Mouse (Mus musculus) intestine, embryonic 16.5 days (tissue): ENCODE data around the gene Tmem209. TPM values are rescaled to one million over a fixed set of nuclear protein-coding genes. Genes with fewer than 3 reads are reported as not detected.

Experiments used
- ATAC-seq: fragments of 200-750 bp; cut with Nextera tagmentation; 2 replicates; pipeline ENCODE4 v1.8.0; 2017; ENCODE audit warnings: moderate TSS enrichment, moderate library complexity
- H3K27ac ChIP-seq: fragments of 300-500 bp; sonication (generic); 2 replicates; pipeline ENCODE4 v1.5.1; 2014; ENCODE audit warnings: mild to moderate bottlenecking, low read length
- H3K27me3 ChIP-seq: fragments of 300-500 bp; sonication (generic); replicated peaks from 2 replicates; pipeline ENCODE4 v1.6.1; 2014; ENCODE audit warnings: low read length, control low read depth, mixed read lengths; ENCODE audit not compliant: control insufficient read depth, insufficient read depth
- H3K36me3 ChIP-seq: fragments of 300-500 bp; sonication (generic); 2 replicates; pipeline ENCODE4 v1.6.1; 2014; ENCODE audit warnings: low read length, control low read depth; ENCODE audit not compliant: control insufficient read depth, insufficient read depth
- H3K4me1 ChIP-seq: fragments of 300-500 bp; sonication (generic); 2 replicates; pipeline ENCODE4 v1.6.1; 2014; ENCODE audit warnings: low read length, control low read depth, mixed read lengths; ENCODE audit not compliant: control insufficient read depth, insufficient read depth
- H3K4me2 ChIP-seq: fragments of 300-500 bp; sonication (generic); 2 replicates; pipeline ENCODE4 v1.6.1; 2014; ENCODE audit warnings: low read depth, low read length, control low read depth
- H3K4me3 ChIP-seq: fragments of 300-500 bp; sonication (generic); 2 replicates; pipeline ENCODE4 v1.5.1; 2014; ENCODE audit warnings: mild to moderate bottlenecking, low read length
- H3K9ac ChIP-seq: fragments of 300-500 bp; sonication (generic); 2 replicates; pipeline ENCODE4 v1.6.1; 2014; ENCODE audit warnings: low read depth, low read length
- H3K9me3 ChIP-seq: fragments of 300-500 bp; sonication (generic); 2 replicates; pipeline ENCODE4 v1.6.1; 2016; ENCODE audit warnings: low read length, control low read depth; ENCODE audit not compliant: control insufficient read depth
- WGBS: fragments of 180-500 bp; shearing (Covaris S2); extraction: QIAGEN DNeasy Blood & Tissue Kit; methylation state at CpG from one replicate; pipeline ENCODE4 v1.1.7; 2014; 5-methylcytosine and 5-hydroxymethylcytosine counted together
- polyA plus RNA-seq: library from polyadenylated mRNA; unstranded; fragments of >200 nt; fragmentation: Nextera tagmentation; extraction: Ambion mirVana; gene quantifications from 2 replicates; pipeline ENCODE4 v1.2.1, GENCODE M21; 2015

The Tmem209 gene
- polyA plus RNA-seq, 1 experiment from 2014 or later, result 34.0 TPM

- H3K9ac ChIP-seq, result no peak overlapping the region
- 86% methylated on average over 7 of the region's 7 CpGs for whole genome bisulfite sequencing
- no peaks in the 10 kb centered on the region for H3K9me3 ChIP-seq
- ATAC-seq, result no peak
- peaks cover 13% of the 10 kb centered on the region for H3K4me1 ChIP-seq
- H3K27ac ChIP-seq, result no peak overlapping the region
- H3K4me3 ChIP-seq, result no peak overlapping the region
- H3K4me2 ChIP-seq, result no peak overlapping the region
- H3K36me3 ChIP-seq, result no peaks in the 10 kb centered on the region
- no peaks in the 10 kb centered on the region for H3K27me3 ChIP-seq
Observed at GRCm38 (mm10) chr6:30550496-30551192, 41.1 kb upstream of the Tmem209 start.

DNA sequence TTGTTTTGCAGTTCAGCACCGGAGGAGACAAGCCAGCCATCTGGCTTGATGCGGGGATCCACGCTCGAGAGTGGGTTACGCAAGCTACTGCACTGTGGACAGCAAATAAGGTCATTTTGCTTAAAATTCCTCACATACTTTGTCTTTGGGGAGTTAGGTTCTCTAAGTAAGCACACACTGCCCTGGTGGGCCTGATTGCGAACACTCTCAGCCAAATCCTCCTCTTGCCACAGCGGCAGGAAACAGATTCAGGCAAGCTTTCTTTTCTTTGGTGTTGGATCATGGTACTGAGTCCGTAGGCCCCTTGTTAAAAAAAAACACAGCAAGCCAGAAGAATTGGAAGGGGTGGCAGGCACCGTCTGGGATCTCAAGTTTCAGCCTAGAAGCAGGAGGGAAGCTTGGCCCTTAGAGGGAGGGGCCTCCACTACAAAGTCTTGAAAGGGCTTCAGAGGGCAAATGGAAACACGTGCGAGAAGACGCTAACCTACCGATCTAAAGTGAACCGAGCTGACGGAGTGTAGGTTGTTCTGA lies 39.7 kb upstream of the Tmem209 start:
- 33% methylated on average over 15 of the region's 15 CpGs for WGBS
- H3K36me3 ChIP-seq, result no peaks in the 10 kb centered on the region
- no peak for ATAC-seq

DNA sequence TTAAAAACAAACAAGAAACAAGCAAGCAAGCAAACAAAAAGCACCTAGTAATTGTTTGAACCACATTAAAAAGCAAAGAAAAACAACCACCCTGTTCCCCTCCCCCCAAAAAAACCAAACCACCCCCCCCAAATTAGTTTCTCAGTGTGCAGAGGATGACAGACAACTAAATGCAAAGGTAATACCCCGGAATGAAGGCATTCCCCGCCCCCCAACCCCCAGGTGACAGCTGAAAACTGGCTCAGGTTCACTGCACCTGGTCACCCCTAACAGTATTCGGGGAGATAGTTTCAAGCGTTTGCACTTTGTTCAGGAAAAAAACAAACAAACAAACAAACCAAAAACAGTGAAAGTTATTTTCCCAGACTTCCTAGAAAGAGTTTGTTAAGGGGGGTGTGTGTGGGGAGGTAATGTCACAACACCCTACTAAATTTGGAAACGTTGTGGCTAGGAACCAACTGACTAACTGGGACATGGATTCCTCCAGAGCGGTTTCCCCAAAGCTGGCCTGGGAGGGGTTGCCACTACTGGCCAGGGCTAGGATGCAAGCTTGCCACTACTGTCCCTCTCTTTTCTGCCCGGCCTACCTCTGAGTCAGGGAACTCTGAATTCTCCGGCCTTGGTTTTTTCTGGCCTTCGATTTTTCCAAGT lies 38.2 kb upstream of the Tmem209 start:
- Histone ChIP-seq H3K4me2 (peak overlapping the region; percentile 55; the same call in 1 of the 2 replicates), H3K4me1 (peaks cover 21% of the 10 kb centered on the region), H3K27ac (peak overlapping the region; percentile 49), H3K9ac (no peak overlapping the region), H3K27me3 (no peaks in the 10 kb centered on the region), H3K36me3 (no peaks in the 10 kb centered on the region), H3K9me3 (no peaks in the 10 kb centered on the region), H3K4me3 (no peak overlapping the region)
- 39% methylated on average over 9 of the region's 9 CpGs for WGBS
- ATAC-seq, result no peak

More for the DNA sequence above, 39.7 kb upstream of the Tmem209 start:
- Histone ChIP-seq H3K4me1 (peaks cover 13% of the 10 kb centered on the region), H3K4me2 (no peak overlapping the region), H3K27ac (peak overlapping the region; percentile 59; the same call in 1 of the 2 replicates), H3K4me3 (no peak overlapping the region), H3K9ac (no peak overlapping the region), H3K9me3 (no peaks in the 10 kb centered on the region), H3K27me3 (no peaks in the 10 kb centered on the region)

- H3K4me3 ChIP-seq, result peak overlapping the region; percentile 29
- H3K9ac ChIP-seq, result peak overlapping the region; percentile 48; the same call in 1 of the 2 replicates
- no peaks in the 10 kb centered on the region for H3K9me3 ChIP-seq
- ATAC-seq, result 0 out of 2 replicates have a peak, but pooled peaks have one; percentile 36
- H3K4me2 ChIP-seq, result peak overlapping the region; percentile 55
- H3K27ac ChIP-seq, result peak overlapping the region; percentile 53
- H3K4me1 ChIP-seq, result peaks cover 18% of the 10 kb centered on the region
- WGBS, result 2% methylated on average over 16 of the region's 17 CpGs
- no peaks in the 10 kb centered on the region for H3K36me3 ChIP-seq
- H3K27me3 ChIP-seq, result no peaks in the 10 kb centered on the region
Observed at GRCm38 (mm10) chr6:30547274-30547645, 37.7 kb upstream of the Tmem209 start.

GRCm38 (mm10) chr6:30546571-30547273 lies 37.1 kb upstream of the Tmem209 start:
- peak overlapping the region; percentile 48 for H3K9ac ChIP-seq
- H3K9me3 ChIP-seq, result no peaks in the 10 kb centered on the region
- no peaks in the 10 kb centered on the region for H3K27me3 ChIP-seq
- ATAC-seq, result peak; percentile 41; the same call in 1 of the 2 replicates
- H3K36me3 ChIP-seq, result no peaks in the 10 kb centered on the region
- peak overlapping the region; percentile 29 for H3K4me3 ChIP-seq
- 13% methylated on average over 17 of the region's 17 CpGs for WGBS
- peak overlapping the region; percentile 53 for H3K27ac ChIP-seq
- peaks cover 18% of the 10 kb centered on the region for H3K4me1 ChIP-seq
- H3K4me2 ChIP-seq, result peak overlapping the region; percentile 55

- H3K4me1 ChIP-seq, result peaks cover 25% of the 10 kb centered on the region
- 76% methylated on average over 7 of the region's 7 CpGs for WGBS
- no peak overlapping the region for H3K9ac ChIP-seq
- H3K4me2 ChIP-seq, result no peak overlapping the region
- no peak for ATAC-seq
- H3K27ac ChIP-seq, result no peak overlapping the region
- H3K9me3 ChIP-seq, result no peaks in the 10 kb centered on the region
- H3K4me3 ChIP-seq, result no peak overlapping the region
- no peaks in the 10 kb centered on the region for H3K36me3 ChIP-seq
- H3K27me3 ChIP-seq, result no peaks in the 10 kb centered on the region
Observed at GRCm38 (mm10) chr6:30545689-30546088, 36.1 kb upstream of the Tmem209 start.

GRCm38 (mm10) chr6:30543851-30544250 lies 34.3 kb upstream of the Tmem209 start:
- Histone ChIP-seq H3K9me3 (no peaks in the 10 kb centered on the region), H3K27me3 (no peaks in the 10 kb centered on the region), H3K4me3 (no peak overlapping the region), H3K36me3 (no peaks in the 10 kb centered on the region), H3K4me2 (0 out of 2 replicates have a peak overlapping the region, but pooled peaks have one; percentile 1), H3K27ac (no peak overlapping the region), H3K4me1 (peaks cover 19% of the 10 kb centered on the region), H3K9ac (no peak overlapping the region)
- 33% methylated on average over 8 of the region's 8 CpGs for whole genome bisulfite sequencing
- ATAC-seq, result no peak

DNA sequence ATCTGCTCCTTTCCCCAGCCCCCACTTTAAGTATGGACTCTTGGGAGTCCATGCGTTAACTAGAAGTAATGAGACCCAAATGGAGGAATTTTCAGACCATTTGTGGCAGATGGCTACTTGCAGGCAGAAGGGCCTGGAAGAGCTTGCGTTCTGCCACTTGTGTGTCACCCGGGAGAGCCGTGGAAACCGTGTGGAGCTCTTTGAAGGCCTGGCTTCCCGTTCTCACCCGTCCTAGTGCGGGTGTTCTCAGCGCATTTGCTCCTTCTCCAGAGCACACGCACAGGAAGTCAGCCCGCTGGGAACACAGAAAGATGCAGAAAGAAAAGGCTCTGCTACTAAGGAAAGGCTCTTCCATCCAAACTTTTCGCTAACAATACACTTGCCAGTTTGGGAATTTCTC lies 33.5 kb upstream of the Tmem209 start:
- no peaks in the 10 kb centered on the region for H3K36me3 ChIP-seq
- no peak for ATAC-seq
- H3K27ac ChIP-seq, result peak overlapping the region; percentile 37; the same call in 1 of the 2 replicates
- H3K4me2 ChIP-seq, result no peak overlapping the region
- peaks cover 26% of the 10 kb centered on the region for H3K4me1 ChIP-seq
- WGBS, result 52% methylated on average over 12 of the region's 12 CpGs
- no peak overlapping the region for H3K9ac ChIP-seq
- no peak overlapping the region for H3K4me3 ChIP-seq
- H3K9me3 ChIP-seq, result no peaks in the 10 kb centered on the region
- H3K27me3 ChIP-seq, result no peaks in the 10 kb centered on the region

GRCm38 (mm10) chr6:30542277-30542676 lies 32.7 kb upstream of the Tmem209 start:
- Histone ChIP-seq H3K4me1 (peaks cover 24% of the 10 kb centered on the region), H3K27ac (no peak overlapping the region), H3K4me3 (no peak overlapping the region), H3K4me2 (no peak overlapping the region), H3K36me3 (no peaks in the 10 kb centered on the region), H3K9ac (no peak overlapping the region), H3K9me3 (no peaks in the 10 kb centered on the region), H3K27me3 (no peaks in the 10 kb centered on the region)
- no peak for ATAC-seq
- WGBS, result 63% methylated on average over 6 of the region's 6 CpGs
